Mouse (Mus musculus): Measurements from ENCODE around the gene Mtmr2.
"Not testable (repeated sequence)": the region's sequence is repeated elsewhere in the genome, so short reads cannot be mapped to it uniquely, and the experiment has no call there.

Mtmr2 gene

DNA sequence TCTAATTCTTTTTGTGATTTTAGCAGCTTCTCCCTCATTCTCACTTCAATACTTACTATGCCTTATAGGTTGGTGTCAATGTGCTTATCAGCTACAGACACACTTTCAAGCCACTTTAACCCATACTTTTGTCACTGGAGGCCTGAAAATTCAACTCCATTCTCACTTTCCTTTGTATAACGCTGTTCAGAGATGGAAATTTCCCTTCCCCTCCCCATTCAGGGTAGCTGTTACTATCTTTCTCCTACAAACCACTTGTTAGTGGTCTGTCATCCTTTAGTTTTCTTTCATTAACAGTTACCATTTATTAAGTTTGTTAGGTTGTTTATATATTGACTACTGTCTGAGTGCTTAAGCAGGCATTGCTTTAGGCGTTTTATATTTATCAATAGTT is at the start of gene Mtmr2:
Mtmr2 (plus strand) TSS at position 7 of the 394 bp plus-strand sequence.
- DNase-seq: no peak

- DNase-seq: no peak
Observed at GRCm38 (mm10) chr9:13699061-13699780, 49.0 kb upstream of the Mtmr2 start.

DNA sequence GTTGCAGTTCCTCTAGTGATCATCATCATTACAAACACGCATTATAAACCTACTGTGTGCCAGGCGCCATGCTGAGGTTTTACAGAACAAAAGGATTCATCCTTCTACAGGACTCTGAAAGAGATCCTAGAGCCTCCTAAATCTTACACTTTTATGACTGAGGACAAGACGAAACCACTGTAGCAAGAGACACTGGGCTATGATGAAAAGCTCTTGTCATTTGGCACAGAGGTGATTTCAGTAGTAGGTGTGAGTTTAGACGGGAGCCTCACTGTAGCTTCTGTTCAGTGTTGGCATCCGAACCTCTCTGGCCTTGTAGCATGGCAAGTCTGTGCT is 48.5 kb upstream of the Mtmr2 start:
- no peak for DNase-seq

- DNase-seq: no peak
Observed at GRCm38 (mm10) chr9:13701773-13702172, 46.4 kb upstream of the Mtmr2 start.

DNA sequence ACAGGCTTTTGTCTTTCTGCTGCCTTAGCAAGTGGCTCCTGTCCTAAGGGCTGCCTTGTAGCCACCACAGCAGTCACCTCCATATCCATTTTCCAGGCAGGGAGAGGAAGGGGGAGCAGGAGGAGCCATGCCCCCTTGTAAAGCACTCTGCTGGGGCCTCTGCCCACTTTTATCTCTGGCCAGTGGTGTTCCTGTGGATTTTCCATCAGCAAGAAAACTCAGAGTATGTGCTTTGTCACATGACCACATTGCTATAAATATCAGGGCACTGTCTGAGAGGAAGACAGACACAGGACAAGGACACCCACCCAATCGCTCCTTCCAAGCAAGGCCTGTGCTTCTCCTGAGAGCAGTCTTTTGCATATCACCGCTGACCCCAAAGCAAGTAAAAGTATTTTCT is 45.1 kb upstream of the Mtmr2 start:
- no peak for DNase-seq

DNA sequence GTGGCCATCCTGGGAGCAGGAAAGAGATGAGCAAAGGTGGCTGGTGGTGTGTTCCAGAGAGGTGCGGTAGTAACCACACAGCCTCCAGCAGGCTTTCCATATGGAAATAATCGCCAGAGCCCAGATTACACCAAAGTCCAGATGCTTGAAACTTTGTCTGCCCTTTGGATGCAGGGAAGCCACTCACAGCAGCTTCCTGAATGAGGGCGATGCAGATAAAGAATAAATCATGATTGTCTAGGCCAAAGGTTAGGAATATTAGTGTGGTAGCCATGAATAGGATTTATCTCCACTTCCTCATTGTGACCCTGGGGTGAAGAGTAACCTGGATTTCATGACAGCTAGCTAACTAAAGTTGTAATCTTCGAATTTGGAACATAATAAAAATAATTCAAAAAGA is 43.3 kb upstream of the Mtmr2 start:
- DNase-seq: no peak

- DNase-seq: no peak
Observed at GRCm38 (mm10) chr9:13707066-13707555, 41.1 kb upstream of the Mtmr2 start.

DNA sequence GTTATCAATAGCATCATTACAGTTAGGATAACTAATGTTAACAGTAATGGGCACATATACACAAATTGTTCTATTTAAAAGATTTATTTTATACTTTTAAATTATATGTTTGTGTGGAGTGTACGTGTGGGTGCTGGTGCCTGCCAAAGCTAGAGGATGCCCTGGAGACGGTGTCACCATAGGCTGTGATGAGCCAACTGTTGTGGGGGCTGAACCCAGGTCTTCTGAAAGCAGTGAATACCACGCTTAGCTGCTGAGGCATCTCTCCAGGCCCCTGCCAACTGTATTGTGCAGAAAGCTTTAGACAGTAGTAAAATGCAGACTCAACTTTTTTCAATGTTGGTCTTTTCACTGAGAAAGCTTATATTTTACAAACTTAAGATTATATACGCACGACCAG is 38.8 kb upstream of the Mtmr2 start:
- DNase-seq: no peak

DNA sequence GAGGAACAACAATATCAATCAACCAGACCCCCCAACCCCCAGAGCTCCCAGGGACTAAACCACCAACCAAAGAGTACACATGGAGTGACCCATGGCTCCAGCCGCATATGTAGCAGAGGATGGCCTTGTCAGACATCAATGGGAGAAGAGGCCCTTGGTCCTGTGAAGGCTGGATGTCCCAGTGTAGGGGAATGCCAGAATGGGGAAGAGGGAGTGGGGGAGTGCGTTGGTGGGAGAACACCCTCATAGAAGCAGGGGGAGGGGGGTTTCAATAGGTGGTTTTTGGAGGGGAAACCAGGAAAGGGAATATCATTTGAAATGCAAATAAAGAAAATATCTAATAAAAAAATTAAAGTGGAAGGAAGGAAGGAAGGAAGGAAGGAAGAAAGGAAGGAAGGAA is 32.3 kb upstream of the Mtmr2 start:
- not testable (repeated sequence) for DNase-seq

- peak; percentile 72 for DNase-seq
Observed at GRCm38 (mm10) chr9:13716316-13717099, 31.7 kb upstream of the Mtmr2 start.

DNA sequence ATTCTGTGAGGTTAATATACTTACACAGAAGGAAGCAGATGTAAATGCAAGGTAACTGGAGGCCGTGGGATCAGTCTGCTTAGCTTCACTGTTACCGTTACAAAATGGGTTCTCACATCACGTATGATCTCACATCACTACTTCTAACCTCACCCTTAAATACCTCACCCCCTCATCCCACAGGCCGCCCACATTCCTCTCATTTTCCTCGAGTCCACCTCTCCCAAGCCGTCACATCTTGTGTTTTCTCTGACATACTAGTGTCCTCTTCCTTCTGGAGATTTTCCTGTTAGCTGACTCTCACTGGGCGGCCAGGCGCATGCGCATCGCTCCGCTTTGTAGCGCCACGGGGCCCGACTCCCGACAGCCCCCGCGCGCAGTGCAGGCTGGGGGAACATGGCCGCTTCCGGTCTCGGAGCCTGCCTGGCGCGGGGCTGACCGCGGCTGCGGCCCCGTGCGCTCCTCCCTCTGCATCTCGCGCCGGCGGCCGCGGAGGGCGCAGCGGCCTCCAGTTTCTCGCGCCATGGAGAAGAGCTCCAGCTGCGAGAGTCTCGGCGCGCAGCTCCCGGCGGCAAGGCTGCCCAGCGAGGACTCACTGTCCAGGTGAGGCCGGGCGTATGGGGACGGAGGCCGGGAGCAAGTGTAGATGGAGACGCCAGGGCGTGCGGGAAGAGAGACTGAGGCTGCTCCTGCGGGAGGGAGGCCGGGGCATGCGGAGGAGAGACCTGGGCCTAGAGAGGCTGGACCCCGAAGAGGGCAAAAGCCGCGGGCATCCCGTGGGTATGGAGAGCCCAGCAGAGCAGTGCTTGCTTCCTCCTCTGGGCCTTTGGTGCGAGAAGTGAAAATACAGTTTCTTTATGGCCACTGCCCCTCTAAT is 826 bp downstream of the Mtmr2 start:
- DNase-seq: peak; percentile 96

GRCm38 (mm10) chr9:13749675-13749998 is 1.4 kb downstream of the Mtmr2 start:
- DNase-seq: no peak

DNA sequence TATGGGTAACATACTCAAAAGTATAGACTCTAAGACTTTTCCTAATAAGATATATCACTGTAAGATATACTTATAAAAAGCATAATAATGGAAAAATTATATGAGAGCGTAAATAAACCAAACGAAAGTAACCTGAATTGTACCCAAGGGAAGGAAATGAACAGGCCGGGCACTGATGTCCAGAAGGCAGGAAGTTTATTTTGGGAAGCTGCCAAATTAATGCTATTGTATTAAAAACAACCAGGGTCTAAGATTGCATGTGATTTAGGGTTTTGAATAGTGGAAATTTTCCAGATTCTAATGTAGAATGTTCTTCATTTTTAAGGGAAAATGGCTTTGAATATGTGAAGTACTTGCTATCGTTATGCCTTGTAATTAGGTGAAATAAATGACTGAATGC is 4.3 kb downstream of the Mtmr2 start:
- DNase-seq: no peak

DNA sequence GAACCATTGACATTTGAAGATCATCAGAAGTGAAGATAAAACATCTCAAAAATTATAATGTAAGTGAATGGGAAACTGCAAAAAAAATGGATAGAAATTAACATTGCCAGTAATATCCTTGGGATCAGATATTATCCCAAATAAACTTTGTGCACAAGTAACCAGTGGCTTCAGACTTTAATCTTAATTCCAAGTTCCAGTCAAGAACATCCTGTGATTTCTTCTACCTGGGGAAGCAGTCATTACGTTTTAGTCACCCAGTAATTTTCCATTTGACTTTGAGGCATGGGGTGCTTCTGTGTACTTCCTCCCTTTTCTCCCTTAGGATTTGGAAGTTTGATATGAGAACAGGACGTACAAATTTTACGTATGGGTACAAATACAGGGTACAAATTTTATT is 12.2 kb downstream of the Mtmr2 start:
- no peak for DNase-seq

DNA sequence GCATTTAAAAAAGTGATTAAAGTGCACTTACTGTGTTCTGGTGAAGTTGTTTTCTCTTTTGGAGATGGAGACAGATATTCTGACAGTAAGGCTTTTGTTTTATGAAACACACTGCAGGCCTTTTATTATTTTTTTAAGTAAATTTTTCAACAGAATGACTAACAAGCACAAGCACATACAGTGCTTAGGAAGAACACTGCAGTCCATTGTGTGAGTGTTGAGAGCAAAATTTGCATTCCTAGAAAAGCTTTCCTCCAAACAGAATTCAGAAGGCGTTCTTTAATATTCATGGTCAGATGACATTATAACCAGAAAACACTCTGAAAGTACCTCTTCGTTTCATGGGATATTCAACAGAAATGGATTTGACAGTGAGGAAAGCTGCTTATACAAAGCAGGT is 17.4 kb downstream of the Mtmr2 start:
- DNase-seq: no peak

GRCm38 (mm10) chr9:13766570-13766969 is 18.4 kb downstream of the Mtmr2 start:
- no peak for DNase-seq

DNA sequence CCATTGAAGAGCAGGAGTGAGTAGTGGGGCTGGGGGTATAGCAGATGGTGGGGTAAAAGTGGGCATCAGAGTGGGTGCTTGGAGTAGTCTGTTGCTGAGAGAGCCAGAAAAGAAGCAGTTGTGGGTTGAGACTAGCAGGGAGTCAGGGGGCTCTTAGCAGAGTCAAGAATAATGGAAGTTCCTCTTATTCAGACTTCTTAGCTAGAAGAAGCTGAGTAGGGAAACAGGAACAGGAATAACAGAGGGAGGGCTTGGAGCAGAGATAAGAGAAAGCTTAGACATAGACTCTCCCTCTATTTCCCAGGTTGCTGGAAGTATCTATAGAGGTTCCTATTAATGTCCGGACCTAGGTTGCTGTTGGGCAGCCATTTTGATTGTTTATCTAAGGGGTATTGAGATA is 26.5 kb downstream of the Mtmr2 start:
- no peak for DNase-seq

DNA sequence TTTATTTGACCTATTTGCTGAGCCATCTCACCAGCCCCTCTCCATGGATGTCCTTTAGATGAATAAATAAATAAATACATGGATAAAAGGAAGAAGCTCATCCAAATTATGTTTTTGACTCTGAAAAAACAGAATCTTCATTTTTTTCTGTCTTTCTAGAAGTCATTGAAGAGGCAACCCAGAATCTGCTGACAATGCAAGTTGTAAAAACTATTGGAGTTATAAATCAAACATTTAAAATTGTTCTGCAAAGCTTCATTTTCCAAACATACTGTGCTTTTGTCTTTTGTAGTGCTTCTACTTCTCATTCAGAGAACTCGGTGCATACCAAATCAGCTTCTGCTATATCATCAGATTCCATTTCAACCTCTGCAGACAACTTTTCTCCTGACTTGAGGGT is 33.8 kb downstream of the Mtmr2 start:
- no peak for DNase-seq

- not testable (repeated sequence) for DNase-seq
Observed at GRCm38 (mm10) chr9:13790864-13791263, 42.7 kb downstream of the Mtmr2 start.

DNA sequence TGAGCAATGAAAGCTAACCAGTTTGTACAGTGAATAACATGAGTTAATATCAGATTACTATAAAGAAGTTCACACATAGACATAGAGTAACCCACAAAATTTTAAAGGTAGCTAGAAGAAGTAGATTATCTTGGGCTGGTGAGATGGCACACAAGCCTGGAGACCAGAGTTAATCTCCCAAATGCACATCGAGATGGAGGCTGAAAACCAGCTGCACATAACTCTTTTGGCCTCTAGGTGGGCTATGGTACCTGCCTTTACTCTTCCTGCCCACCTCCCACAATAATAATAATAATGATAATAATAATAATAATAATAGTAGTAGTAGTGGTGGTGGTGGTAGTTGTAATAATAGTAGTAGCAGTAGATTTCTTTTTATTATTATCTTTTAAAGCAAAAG is 46.1 kb downstream of the Mtmr2 start:
- no peak for DNase-seq

DNA sequence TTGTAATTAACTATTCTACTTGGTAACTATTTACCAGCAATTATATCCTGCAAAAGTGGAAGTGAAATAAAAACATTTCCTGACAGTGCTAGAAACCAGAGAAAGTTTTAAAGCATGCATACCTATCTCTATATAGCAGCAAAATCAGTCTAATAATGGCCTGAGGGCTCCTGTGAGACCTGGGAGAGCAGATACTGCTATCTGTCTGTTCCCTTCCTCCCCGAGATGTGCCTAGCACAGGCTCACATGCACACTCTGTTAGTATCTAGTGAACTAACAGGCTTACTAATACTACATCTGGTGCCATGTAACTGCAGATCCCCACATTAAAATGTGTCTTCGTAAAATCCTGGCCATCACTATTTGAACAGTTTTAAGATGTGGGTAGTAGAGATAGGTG is 46.5 kb downstream of the Mtmr2 start:
- no peak for DNase-seq

GRCm38 (mm10) chr9:13804480-13804879 is 56.3 kb downstream of the Mtmr2 start:
- no peak for DNase-seq

DNA sequence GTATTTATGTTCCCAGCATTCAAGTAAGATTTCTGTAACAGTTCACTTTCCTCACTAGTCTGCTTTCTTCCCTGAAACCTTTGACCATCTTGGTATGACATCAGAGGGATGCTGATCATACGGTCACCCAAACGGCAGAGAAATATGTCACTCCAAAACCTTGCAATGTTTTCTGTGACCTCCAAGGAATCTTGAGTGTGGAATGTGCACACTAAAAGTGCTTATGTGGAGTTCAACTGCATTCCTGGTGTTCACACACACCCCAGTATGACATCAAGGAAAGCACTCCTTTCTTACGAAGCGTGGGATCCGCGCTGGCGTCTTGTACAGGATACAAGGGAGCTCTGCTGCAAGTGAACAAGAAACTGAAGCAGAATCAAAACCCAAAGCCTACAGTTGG is 58.6 kb downstream of the Mtmr2 start:
- no peak for DNase-seq

- DNase-seq: no peak
Observed at GRCm38 (mm10) chr9:13807657-13808056, 59.4 kb downstream of the Mtmr2 start.
